Mouse (Mus musculus) urinary bladder, postnatal 4 days (tissue): ENCODE data around the gene Terb1.

ENCODE experiments used
- DNase-seq, 2 experiments: peaks; one replicate each; pipeline ENCODE4 v3.0.0; 2021 to 2022; ENCODE audit warnings: low spot score in 2 of 2

Terb1 gene

GRCm38 (mm10) chr8:104452177-104452576, 57.5 kb downstream of the Terb1 start:
- DNase-seq, result no peak

GRCm38 (mm10) chr8:104448796-104449195, 60.9 kb downstream of the Terb1 start:
- DNase-seq, result no peak

GRCm38 (mm10) chr8:104446016-104446415, 63.7 kb downstream of the Terb1 start:
- DNase-seq, result no peak

GRCm38 (mm10) chr8:104445248-104445647, 64.5 kb downstream of the Terb1 start:
- no peak for DNase-seq

- no peak for DNase-seq
Measured at GRCm38 (mm10) chr8:104443125-104443679, 66.5 kb downstream of the Terb1 start.

GRCm38 (mm10) chr8:104442299-104443124, 67.2 kb downstream of the Terb1 start, which contains the start of gene Dync1li2:
Dync1li2 (minus strand) TSS chr8:104443047.
- peak; percentile 86 to 91 for DNase-seq

- no peak for DNase-seq
Measured at GRCm38 (mm10) chr8:104441613-104442012, 68.1 kb downstream of the Terb1 start.

GRCm38 (mm10) chr8:104439461-104439860, 70.2 kb downstream of the Terb1 start:
- DNase-seq, result no peak

GRCm38 (mm10) chr8:104437494-104438135, 72.1 kb downstream of the Terb1 start:
- DNase-seq, result no peak

GRCm38 (mm10) chr8:104436591-104436990, 73.1 kb downstream of the Terb1 start:
- DNase-seq, result no peak

GRCm38 (mm10) chr8:104436038-104436437, 73.7 kb downstream of the Terb1 start:
- DNase-seq, result peak; percentile 87 to 97

GRCm38 (mm10) chr8:104434826-104435354, 74.8 kb downstream of the Terb1 start:
- no peak for DNase-seq

GRCm38 (mm10) chr8:104434275-104434674, 75.4 kb downstream of the Terb1 start:
- DNase-seq, result no peak

- DNase-seq, result no peak
Measured at GRCm38 (mm10) chr8:104433191-104433842, 76.4 kb downstream of the Terb1 start.

- DNase-seq, result no peak
Measured at GRCm38 (mm10) chr8:104432656-104433055, 77.1 kb downstream of the Terb1 start.

GRCm38 (mm10) chr8:104430230-104430629, 79.5 kb downstream of the Terb1 start:
- DNase-seq, result no peak

GRCm38 (mm10) chr8:104427703-104428102, 82.0 kb downstream of the Terb1 start:
- DNase-seq, result no peak

GRCm38 (mm10) chr8:104422313-104422712, 87.4 kb downstream of the Terb1 start:
- no peak for DNase-seq

GRCm38 (mm10) chr8:104416022-104416421, 93.7 kb downstream of the Terb1 start:
- no peak for DNase-seq

GRCm38 (mm10) chr8:104414204-104414603, 95.5 kb downstream of the Terb1 start:
- no peak for DNase-seq

GRCm38 (mm10) chr8:104413770-104414169, 95.9 kb downstream of the Terb1 start:
- DNase-seq, result no peak
